Mouse (Mus musculus) lung, postnatal 25 days (tissue): ENCODE results near the gene Jazf1.

Source experiments
- DNase-seq: peaks from one replicate; pipeline ENCODE4 v3.0.0; 2022; ENCODE audit warnings: low spot score

The Jazf1 gene

DNA sequence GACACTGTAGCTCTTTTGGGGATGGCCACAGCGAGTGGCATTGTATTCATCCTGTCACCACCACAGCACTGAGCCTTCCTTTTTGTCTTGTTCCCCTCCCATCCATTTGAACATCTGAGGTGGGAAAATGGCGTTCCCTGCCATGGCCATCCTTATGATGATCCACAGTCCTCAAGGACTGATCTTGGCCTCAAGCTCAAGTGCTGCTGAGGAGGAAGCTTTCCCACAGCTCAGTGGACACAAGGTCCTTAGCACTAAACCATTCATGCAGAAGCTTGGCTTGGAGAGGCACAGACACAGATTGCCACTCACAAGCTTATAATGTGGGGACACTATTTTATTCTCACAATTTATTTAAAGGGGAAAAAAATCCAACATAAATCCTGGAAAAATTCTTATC, 58.1 kb downstream of the Jazf1 start:
- DNase-seq, result no peak

DNA sequence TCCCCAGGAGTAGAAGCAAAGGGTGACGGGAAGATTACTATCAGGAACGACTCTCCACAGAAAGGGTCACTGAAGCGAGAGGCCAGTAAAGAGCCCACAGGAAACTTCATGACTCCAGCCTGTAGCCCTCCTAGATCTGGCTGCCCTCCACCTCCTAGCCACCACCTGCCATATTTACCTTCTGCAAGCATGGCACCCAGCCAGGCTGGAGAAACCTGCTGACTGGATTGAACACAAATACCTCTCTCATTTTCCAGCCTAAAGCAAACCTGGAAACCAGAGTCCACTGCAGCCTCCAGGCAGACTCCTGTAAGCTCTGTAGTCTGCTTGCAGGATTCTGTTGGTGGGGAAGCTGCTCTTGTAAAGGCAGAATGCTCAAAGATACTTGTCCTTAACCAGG, 62.4 kb downstream of the Jazf1 start:
- DNase-seq, result no peak

DNA sequence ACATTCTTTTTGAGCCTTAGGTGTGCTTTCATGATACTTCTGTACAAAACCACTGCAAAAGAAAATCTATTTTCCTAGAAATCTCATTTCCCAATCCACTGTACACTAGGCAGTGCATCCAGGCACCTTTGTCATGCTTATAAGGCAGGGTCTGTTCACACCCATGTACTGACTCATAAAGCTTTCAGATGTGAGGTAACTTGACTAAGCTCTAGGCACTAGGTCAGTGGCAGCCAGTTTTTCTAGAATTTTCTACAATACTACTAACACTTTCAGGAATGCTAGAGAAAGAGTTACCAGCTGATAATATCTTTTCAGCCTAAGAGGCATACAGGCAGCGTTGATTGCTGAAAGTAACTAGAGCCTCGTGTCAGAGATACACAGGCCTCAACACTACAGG, 62.9 kb downstream of the Jazf1 start:
- DNase-seq, result no peak

DNA sequence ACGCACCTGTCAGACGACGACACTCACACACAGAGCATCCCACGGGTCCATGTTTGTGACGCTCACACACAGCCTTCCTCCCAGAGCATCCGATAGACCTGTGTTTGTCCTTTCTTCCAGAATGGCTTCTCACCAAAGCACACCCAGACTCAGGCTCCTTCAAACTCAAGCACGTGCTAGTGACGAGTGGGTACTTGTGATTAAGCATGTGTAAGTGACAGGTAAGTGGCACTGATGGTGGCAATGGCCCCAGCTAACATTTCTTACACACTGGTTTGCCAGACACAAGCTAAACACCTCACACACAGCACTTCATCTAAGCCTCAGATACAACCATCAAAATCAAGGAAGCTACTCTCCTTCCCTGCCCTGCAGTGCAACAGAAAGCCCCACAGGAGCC, 77.6 kb downstream of the Jazf1 start:
- DNase-seq, result peak; percentile 36

DNA sequence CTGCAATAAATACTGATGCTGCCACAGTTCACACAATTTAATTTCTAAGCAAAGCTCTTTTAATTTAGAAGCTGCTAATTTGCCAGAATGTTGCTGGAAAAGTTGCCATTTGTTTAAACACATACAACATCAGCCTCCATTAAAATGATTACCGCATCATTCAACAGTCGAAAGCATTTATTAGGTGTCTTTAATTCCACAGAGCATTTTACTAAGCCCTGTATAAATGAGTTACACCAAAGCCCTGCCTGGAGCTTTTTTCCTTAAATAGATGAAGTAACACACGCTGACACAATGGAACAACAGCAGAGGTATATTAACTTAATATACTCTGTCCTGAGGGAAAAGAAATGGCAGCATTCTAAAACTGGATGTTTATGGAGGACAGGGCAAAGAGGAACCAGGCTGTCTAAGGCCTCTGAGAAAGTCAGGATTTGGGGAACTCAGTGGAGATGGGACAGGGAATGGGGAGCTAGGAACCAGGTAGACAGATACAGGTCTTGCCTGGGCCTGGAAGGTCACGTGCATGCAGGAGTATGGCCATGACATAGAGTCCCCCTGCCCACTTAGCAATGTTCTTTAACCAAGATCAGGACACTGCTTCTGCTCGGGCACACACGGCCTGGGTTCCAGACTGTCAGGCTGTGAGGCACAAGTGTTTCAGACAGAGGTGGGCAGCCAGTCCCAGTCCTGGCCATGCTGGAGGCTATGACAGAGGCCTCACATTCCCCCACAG, 80.4 kb downstream of the Jazf1 start:
- DNase-seq, result no peak

DNA sequence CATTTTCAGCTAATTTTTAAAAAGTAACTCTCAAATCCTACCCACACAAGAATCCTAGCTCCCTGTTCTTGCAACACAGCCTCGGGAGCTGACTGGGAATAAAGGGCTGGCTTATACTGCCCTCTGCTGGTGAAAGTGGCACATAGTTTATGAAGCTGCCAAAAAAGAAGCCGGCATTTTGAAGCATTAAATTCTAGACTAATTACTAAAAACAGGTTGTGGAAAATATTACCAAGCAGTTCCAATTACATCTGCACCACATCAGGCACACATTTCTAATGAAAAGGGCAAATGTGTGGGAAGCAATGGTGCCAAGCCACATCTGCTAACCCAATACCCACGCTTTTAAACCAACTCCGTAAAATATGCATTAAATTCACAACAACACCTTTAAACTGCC, 81.0 kb downstream of the Jazf1 start:
- peak; percentile 38 for DNase-seq

DNA sequence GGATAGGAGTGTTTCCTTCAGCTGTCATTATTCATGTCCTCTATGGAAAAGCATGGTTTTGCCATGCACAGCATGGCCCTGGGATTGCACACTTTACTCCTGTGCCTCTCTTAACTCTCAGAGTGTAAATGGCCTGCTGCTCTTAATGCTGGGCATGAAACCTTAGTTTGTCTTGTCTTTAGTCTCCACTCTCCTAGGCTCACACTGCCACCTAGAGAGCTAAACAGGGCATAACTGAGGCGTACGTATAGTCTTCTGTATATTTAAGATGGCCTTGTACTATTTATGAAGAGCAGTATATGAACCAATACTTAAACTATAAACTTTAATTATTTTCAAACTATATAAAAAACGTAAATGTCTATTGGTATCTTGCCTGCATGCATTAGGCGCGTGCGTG, 86.3 kb downstream of the Jazf1 start:
- no peak for DNase-seq

DNA sequence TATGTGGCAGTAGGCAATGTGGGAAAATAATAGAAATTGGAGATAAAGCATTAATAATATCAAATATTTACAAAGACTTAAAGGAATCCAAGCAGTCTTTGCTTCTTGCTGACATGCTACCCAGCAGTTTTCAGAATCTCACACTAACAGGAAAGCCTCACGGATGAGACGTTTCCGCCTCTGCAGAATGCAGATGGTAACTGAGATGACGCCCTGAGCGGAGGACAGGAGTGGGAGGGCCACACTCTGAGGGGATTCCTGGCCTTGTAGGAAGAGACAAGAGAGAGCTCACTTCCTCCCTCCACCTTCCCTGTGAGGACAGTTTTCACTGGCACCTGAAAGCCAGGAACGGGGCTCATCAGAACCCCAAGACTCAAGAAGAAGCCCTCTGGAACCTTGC, 88.9 kb downstream of the Jazf1 start:
- DNase-seq, result no peak

DNA sequence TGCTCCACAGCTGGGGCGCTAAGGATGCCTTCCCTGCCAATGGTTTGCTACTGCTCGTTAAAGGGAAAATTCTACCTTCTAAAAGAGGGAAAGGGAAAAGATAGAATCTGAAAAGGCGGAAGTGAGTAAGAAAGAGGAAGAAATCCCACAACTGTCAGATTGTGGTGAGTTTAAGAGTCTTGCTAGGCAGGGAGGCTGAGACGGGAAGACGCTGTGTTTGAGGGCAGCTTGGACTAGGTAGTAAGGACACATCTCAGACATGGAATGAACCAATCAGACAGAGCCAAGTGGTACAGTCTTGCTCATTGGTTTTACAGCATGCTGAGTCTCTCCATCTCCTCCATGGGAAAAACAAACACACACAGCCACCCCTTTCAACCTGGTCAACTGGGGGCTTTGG, 95.1 kb downstream of the Jazf1 start:
- no peak for DNase-seq

DNA sequence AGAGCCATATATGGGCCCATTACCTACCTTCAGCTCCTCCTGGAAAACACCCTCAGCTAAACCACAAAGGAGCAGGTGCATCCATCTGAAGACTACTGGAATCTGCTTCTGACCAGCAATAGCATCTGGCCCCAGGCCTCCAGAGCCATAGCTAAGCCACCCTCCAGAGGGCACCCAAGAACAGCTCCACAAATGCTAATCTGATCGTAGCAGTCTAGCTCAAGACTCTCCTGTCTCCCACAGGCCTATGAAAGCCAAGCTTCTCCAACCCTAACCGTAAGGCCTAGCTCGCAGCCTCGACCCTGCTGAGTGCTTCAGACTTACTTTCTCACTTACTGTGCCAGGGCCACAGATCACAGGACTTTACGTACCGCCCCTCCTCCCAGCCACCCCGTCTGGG, 96.3 kb downstream of the Jazf1 start:
- no peak for DNase-seq

DNA sequence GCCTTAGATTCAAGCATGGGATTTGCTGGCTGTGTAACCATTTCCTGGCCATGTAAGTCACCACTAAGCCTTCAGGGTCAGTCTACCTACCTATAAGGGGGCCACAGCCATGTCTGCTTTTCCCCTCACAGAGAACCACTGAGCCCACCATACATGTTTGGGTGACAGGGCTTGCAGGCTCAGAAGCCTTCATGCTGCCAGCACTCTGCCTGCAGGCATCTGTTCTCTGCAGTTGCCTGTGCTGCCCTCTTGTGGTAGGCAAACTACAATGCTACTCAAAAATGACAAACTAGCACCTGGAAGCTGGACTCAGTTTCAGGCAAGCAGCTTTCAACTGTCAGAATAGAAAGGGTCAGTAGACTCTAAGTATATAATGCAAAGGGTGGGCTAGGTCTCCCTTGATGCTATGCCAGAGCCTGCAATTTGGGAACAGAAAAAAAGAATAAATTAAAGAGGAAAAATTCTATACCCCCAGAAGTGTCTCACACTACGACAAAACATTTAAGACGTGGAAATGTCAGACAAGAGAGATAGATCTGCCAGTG, 98.6 kb downstream of the Jazf1 start:
- DNase-seq, result peak; percentile 67

DNA sequence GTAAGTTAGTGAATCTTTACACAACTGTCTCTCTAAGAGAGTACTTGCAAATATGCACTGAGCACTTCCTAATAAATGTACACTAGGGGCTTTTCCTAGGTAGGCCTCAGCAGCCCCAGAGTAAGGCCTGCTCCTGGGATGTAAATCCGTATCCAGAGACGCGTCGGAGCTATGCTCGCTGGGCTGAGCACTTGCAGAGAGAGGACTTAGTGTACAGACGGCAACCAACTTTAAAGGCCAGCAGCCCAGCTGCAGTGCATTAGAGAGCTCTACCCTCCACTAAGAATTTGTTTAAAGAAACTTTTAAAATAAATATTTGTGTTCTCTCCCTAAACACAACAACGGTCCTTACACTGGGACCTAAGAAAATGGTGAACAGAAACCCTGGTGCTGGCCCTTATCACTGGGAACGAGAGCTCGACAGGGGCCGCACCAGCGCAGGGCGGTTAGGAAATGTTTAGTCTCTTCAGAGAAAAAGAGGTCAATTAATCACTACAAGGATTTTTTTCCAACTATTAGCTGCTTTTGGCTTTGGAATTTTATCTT, 100.0 kb downstream of the Jazf1 start:
- no peak for DNase-seq

DNA sequence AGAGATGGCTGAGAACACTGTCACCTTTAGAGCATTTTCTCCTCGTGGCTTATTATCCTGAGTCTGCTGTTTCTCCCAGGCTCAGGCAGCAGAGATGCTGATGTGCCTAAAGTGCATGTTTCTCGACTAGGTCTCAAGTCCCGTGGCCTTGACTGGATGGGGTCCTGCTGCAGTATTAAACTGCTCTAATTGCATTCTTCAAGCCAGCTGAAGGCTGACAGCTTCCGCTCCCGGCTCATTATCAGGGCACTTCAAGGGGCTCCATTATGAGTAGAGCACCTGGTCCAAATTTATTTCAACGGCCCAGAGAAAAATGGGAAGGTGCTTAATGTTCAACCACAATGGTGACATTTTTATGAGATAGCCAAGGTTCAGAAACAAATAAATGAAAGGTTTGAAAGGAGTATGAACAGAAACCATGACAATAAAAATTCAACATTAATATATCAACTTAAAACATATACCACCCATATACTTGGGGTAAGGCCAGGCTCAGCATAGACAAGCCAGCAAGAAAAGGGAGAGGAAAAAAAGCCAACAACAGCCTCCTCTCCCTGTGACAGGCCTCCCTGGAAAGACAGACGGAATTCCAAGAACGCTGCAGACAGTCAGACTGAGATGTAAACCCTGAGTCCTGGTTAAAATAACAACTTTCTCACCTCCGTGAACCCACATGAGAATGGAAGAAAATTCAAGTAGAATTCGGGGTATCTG, 100.7 kb downstream of the Jazf1 start:
- no peak for DNase-seq

DNA sequence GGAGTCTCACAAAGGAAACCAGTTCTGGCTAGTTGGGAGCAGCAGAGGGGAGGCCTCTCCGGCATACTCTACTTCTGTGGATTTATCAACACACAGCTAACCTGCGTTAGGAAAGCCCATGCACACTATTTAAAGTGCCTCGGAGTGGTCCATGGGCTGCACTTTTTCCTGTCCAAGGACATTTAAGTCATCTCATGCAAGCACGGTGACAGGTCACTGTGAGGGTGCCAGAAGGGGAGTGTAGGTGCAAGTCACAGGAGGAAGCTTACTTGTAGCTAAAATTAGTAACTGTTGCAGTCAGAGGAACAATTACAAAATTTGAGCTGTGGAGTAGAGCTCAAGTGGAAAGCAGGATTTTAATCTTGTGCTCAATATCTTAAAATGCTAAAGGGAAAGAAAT, 102.4 kb downstream of the Jazf1 start:
- DNase-seq, result no peak

DNA sequence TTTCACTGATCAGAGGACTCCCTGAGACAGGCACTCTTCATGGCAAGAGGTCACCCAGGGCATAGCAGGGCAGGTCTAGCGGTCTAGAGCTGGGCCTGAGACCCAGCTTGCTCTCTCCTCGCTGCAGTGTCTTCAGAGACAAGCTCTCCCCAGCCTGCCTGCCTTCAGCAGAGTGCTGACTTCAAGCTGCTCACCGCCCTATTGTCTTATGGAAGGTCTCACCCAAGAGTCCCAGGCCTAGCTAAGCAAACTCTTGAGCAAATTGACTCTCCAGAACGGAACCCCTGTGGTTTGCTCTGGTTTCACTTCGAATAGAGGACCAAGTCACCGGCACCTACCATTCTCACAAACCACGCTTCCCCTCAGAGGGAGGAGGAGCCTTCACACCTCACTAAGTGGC, 103.1 kb downstream of the Jazf1 start:
- DNase-seq, result no peak

DNA sequence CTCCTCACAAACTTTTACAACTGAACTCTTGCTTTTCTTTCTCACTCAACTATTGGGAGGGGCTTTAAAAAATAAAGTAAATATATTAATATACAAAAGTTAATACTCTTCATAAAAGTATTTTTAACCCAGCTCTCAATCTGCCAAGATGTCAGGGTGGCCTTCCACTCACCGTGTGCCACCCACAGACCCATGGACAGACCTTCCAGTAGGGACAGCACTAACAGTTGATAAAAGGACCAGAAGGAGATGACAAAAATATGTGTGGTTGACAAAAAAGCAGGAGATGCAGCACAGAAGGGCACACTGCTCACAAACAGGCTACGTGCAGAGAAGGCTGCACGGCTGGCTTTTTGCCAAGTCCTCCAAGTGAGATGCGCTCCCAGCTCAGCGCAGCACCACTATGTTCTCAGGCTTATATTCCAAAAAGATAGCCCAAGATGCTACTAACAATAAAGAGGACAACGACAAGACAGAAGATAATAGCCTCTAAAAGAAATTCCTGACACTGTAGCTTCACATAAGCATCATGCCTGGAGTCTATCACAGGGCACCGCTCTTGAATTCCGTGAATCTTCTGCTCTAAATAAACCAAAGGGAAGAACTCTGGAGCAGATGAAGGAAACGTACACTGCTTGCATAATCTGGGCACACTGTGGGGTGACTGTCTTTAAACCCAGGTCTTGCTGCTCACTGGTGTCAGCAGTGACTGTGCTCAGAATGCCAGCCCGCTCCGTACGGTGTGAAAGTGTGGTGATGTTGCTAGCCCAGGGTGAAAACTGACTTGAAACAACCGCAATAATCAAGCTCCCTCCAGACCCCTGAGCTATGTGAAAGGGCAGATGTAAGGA, 104.4 kb downstream of the Jazf1 start:
- DNase-seq, result no peak

DNA sequence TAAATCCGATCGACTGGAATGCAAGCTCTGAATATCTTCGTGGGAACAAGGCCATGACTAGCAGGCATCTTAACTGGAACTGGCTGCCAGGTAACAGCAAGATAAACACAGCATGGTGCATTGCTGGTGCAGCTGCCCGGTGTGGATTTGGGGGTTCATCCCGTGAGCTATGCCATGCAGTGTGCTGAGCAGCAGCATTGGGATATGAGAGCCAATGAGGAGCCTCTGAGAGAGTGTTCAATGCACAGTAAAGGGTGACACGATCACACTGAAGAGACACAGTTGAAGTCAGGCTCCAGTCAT, 105.0 kb downstream of the Jazf1 start:
- DNase-seq, result no peak

DNA sequence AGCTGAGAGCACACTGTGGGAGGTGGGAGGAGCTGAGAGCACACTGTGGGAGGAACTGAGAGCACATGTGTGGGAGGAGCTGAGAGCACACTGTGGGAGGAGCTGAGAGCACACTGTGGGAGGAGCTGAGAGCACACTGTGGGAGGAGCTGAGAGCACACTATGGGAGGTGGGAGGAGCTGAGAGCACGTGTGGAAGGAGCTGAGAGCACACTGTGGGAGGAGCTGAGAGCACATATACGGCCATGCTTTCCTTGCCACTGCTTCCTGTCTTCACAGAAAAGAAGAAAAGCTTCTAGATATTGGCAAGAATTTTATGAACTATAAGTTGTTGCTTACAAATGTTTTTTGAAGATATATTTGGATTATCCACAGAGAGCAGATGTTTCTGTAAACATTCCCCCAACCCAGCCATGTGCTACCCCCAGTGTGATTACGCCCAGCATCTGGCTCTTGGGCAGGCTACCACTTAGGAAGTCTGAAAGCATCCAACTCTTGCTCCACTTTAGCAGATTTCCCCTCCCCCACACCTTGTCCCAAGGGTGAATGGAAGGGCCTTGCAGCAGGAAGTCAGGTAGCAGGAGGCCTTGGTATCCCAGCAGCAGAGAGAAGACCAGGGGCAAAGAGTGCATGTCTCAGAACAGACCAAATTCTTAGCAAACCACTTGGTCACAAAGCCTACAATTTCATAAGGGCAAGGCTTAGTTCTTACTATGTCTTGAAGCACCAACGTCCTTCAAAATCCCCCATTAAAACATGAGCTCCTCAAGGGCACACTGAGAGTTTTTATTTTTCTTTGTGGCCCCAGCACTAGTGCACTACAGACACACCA, 105.6 kb downstream of the Jazf1 start:
- DNase-seq, result no peak

DNA sequence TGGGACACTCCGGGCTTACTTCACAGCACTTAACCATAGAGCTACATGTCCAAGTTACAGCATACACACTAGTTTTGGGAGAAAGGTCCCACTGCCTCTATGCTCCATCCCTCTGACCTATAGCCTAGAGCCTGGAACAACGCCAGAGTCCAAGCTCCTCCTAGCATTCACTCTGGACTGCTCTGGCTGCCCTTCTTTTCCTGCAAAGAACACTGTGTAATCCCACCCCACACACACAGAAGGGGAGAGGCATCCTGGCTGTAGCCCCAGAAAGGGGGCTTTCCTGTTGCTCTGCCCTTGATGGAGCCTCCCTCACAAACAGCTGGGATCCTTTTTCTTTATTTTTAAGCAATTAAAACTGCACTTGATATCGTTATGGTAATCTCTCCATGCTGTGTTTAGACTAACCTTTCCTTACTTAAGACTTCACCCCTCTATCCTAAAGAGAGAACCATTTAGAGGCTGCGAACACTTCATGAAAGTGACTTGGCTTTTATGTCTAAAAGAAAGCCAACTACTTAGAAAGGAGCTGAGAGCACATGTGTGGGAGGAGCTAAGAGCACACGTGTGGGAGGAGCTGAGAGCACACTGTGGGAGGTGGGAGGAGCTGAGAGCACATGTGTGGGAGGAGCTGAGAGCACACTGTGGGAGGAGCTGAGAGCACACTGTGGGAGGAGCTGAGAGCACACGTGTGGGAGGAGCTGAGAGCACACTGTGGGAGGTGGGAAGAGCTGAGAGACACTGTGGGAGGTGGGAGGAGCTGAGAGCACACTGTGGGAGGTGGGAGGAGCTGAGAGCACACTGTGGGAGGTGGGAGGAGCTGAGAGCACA, 106.6 kb downstream of the Jazf1 start:
- no peak for DNase-seq

DNA sequence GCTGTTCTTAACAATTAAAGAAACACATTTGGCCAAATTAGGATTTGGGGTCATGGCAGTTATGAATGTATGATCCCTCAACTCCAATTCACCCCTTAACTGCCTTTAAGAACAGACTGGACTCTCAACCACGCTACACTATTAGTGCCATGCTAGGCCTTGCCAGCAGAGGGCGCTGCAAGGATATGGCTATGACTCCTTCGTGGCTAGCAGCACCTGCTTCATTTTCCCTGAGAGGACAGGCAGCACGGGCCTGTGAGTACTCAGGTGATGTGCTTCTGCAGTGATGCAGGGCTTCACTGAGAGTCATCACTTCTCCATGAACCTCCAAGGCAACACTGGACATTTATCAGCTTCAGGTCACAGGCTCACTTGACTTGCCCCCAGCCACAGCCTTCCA, 110.7 kb downstream of the Jazf1 start:
- peak; percentile 45 for DNase-seq

DNA sequence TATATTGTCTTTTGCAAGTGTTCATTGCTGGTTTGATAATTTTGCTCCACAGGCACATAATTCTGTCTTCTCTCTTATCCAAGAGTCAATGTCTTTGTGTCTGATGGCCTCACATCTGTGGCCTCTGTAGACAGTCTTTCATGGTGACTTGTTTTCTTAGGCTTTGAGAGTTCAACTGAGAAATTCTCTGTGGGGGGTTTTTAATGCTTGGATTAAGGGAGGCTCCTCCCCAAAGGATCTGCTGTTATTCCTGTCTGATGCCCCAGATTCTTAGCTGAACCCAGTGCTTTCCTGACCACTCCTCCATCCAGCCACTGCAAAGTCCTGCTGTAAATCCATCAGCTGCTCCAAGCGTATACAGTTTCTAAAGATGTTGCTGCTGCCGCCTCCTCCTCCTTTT, 112.3 kb downstream of the Jazf1 start:
- DNase-seq, result no peak
